Mouse (Mus musculus): ENCODE data around the gene Capn12. TPM values are rescaled to one million over a fixed set of nuclear protein-coding genes. Genes with fewer than 3 reads are reported as not detected.
A peak's percentile ranks its signal among the peaks of the same experiment; 100 is the strongest.
"Not testable (repeated sequence)": the region's sequence is repeated elsewhere in the genome, so short reads cannot be mapped to it uniquely, and the experiment has no call there.

Capn12 gene
- polyA plus RNA-seq, 2 experiments: 0.01 to 0.19 TPM

DNA sequence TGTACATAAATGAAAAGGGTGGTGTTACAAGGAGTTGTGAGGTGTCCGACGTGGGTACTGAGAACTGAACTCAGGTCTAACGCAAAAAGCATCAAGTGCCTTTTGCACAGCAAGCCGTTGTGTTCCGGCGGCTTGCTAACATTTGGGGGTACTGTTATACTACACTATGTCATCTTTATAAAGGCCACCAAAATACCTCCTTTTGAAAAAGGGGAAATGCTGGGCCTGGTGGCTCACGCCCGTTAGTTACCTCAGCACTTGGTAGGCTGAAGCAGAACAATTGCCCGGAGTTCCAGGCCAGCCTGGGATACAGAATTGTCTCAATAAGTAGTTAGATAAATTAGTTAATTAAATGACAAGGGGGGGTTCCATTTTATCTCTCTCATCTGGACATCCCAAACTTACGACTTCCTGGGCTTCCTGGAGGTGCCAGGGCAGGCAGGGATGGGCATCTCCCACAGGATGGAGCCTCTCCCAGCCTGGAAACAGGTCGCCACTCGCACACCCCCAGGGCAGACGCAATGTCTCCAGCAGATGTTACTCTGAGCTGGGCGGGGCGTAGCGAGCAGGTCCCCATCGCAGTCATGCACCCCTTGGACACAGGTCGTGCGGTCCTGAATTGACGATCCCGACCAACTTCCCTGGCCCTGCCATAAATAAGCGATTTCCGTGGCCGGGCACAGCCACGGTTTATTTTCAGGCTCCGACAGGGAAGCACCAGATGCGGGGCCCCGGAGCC, 14.3 kb upstream of the Capn12 start:
- Histone ChIP-seq H3K36me3 (replicated peaks; ENCODE audit: control insufficient read depth, insufficient read depth, low read depth) (no peaks in the 10 kb centered on the region), H3K9ac (replicated peaks) (no peak overlapping the region), H3K9me3 (ENCODE audit: control insufficient read depth, low read length) (no peaks in the 10 kb centered on the region), H3K27me3 (ENCODE audit: control insufficient read depth, insufficient read depth, low read length) (no peaks in the 10 kb centered on the region), H3K4me3 (ENCODE audit: insufficient read depth in 1 of 2, low read depth in 2 of 2, low read length in 2 of 2) (no peak overlapping the region), H3K4me2 (ENCODE audit: low read depth) (0 out of 2 replicates have a peak overlapping the region, but pooled peaks have one; percentile 63), H3K27ac (no peak overlapping the region), H3K4me1 (replicated peaks; ENCODE audit: control insufficient read depth in 2 of 2, insufficient read depth in 2 of 2, low read length in 1 of 2) (peaks cover 0 to 14% of the 10 kb centered on the region in 2 experiments; a peak in 3 of 4 replicates)
- 81% methylated on average over 28 of the region's 28 CpGs for WGBS (ENCODE audit: insufficient replicate concordance)
- no peak for ATAC-seq (ENCODE audit: insufficient read depth)
- no peak for TF ChIP-seq EP300 (IDR thresholded peaks at IDR 0.05; ENCODE audit: low read depth)
- no peak for TF ChIP-seq CTCF (IDR thresholded peaks at IDR 0.05; ENCODE audit: low read depth)
- no peak for DNase-seq (ENCODE audit: low read depth in 3 of 3, low spot score in 3 of 3)

DNA sequence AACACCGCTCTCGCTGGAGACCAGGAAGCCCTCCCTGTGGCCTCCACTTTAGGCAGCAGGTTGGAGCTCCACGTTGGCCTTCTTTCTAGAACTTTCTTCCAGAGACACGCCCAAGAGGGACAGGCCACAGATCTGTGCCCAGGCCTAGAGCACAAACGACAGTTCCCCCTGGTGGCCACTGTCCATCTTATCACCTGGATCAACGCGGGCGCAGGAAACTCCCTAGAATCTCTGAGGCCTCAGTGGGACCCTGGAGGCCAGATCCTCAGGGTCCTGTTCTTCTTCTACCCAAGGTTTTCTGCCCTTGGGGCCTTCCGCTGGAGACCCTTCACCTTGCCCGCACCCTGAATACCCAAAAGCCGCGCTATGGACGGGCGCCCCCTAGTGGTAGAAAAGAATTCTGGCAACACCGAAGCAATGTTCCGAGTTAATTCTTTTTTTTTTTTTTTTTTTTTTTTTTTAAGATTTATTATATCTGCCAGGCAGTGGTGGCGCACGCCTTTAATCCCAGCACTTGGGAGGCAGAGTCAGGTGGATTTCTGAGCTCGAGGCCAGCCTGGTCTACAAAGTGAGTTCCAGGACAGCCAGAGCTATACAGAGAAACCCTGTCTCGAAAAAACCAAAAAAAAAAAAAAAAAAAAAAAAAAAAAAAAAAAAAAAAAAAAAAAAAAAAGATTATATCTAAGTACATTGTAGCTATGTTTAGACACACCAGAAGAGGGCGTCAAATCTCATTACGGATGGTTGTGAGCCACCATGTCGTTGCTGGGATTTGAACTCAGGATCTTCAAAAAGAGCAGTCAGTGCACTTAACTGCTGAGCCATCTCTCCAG, 13.5 kb upstream of the Capn12 start:
- peak overlapping the region; percentile 19 to 39; a peak in 3 of 4 replicates for H3K4me3 ChIP-seq (ENCODE audit: insufficient read depth in 1 of 2, low read depth in 2 of 2, low read length in 2 of 2)
- DNase-seq (ENCODE audit: low read depth in 3 of 3, low spot score in 3 of 3) (peak; percentile 64 to 73 (median 68)), ATAC-seq (ENCODE audit: insufficient read depth) (peak; percentile 67)
- peak overlapping the region; percentile 63 for H3K4me2 ChIP-seq (ENCODE audit: low read depth)
- H3K27me3 ChIP-seq (ENCODE audit: control insufficient read depth, insufficient read depth, low read length); H3K9ac ChIP-seq (replicated peaks); H3K9me3 ChIP-seq (ENCODE audit: control insufficient read depth, low read length); H3K36me3 ChIP-seq (replicated peaks; ENCODE audit: control insufficient read depth, insufficient read depth, low read depth); H3K27ac ChIP-seq: not testable (repeated sequence)
- TF ChIP-seq CTCF (IDR thresholded peaks at IDR 0.05; ENCODE audit: low read depth): peak; percentile 88
- peaks cover 0 to 14% of the 10 kb centered on the region in 2 experiments; a peak in 3 of 4 replicates for H3K4me1 ChIP-seq (replicated peaks; ENCODE audit: control insufficient read depth in 2 of 2, insufficient read depth in 2 of 2, low read length in 1 of 2)
- WGBS (ENCODE audit: insufficient replicate concordance): 17% methylated on average over 23 of the region's 23 CpGs

DNA sequence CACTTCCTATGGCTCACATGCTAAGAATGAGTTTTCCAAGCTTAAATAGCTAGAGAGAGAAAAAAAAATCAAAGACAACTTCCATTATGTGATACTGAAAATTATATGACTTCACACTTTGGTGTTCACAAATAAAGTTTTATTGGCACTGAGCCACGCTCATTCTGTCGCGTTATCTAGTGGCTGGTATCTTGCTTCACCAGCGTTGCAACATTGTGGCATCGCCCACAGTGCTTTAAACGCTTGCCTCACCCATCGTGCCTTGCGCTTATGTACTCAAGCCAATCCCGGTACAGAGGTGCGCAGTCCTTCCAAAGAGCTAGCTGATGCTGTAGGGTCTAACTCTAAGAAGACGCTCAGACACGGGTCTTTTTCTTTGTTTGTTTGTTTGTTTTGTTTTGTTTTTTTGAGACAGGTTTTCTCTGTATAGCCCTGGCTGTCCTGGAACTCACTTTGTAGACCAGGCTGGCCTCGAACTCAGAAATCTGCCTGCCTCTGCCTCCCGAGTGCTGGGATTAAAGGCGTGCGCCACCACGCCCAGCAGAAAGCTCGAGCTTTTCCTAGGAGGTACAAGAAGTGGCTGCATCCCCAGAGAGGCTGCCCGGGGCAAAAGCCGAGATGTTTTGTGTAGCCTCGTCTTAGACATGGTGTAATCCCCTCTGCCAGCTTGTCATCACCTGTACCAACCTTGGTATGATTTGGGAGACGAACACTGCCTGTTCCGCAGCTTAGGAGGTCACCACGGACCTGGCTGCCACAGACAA, 10.1 kb upstream of the Capn12 start:
- Histone ChIP-seq H3K9ac (replicated peaks) (no peak overlapping the region), H3K36me3 (replicated peaks; ENCODE audit: control insufficient read depth, insufficient read depth, low read depth) (no peaks in the 10 kb centered on the region), H3K9me3 (ENCODE audit: control insufficient read depth, low read length) (no peaks in the 10 kb centered on the region), H3K4me1 (replicated peaks; ENCODE audit: control insufficient read depth in 2 of 2, insufficient read depth in 2 of 2, low read length in 1 of 2) (peaks cover 0 to 8% of the 10 kb centered on the region in 2 experiments; a peak in 3 of 4 replicates), H3K4me2 (ENCODE audit: low read depth) (no peak overlapping the region), H3K27ac (no peak overlapping the region), H3K27me3 (ENCODE audit: control insufficient read depth, insufficient read depth, low read length) (no peaks in the 10 kb centered on the region), H3K4me3 (ENCODE audit: insufficient read depth in 1 of 2, low read depth in 2 of 2, low read length in 2 of 2) (no peak overlapping the region)
- DNase-seq (ENCODE audit: low read depth in 3 of 3, low spot score in 3 of 3) (peak in 1 of 3 experiments; percentile 31), ATAC-seq (ENCODE audit: insufficient read depth) (no peak)
- TF ChIP-seq CTCF (IDR thresholded peaks at IDR 0.05; ENCODE audit: low read depth) (no peak), EP300 (IDR thresholded peaks at IDR 0.05; ENCODE audit: low read depth) (no peak)
- WGBS (ENCODE audit: insufficient replicate concordance): 68% methylated on average over 24 of the region's 24 CpGs

DNA sequence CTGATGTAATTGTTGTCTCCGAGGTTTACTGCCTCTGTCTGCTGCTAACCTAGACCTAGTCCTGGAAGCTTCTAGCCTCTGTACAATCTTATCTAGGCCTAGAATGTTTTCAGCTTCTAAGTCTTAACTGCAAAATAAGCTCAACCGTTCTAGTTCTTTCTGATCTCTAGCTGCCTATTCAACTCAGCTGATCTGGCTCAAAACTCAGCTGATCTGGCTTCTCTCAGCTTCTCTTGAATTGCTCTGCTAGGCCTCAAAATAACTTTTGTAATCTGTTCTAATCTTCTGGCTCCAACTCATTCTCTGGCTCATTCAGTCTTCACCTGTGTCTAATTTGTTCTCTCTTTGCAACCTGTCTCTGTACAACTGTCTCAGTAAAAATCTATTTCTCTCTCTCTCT, 6.7 kb upstream of the Capn12 start:
- DNase-seq (ENCODE audit: low read depth in 3 of 3, low spot score in 3 of 3) (no peak), ATAC-seq (ENCODE audit: insufficient read depth) (no peak)
- no peaks in the 10 kb centered on the region; the same call in 1 of the 2 replicates for H3K27me3 ChIP-seq (ENCODE audit: control insufficient read depth, insufficient read depth, low read length)
- no peaks in the 10 kb centered on the region for H3K9me3 ChIP-seq (ENCODE audit: control insufficient read depth, low read length)
- H3K36me3 ChIP-seq (replicated peaks; ENCODE audit: control insufficient read depth, insufficient read depth, low read depth): no peaks in the 10 kb centered on the region
- no peak overlapping the region for H3K27ac ChIP-seq
- peaks cover 9 to 28% of the 10 kb centered on the region in 2 experiments for H3K4me1 ChIP-seq (replicated peaks; ENCODE audit: control insufficient read depth in 2 of 2, insufficient read depth in 2 of 2, low read length in 1 of 2)
- no peak overlapping the region for H3K4me2 ChIP-seq (ENCODE audit: low read depth)
- H3K4me3 ChIP-seq (ENCODE audit: insufficient read depth in 1 of 2, low read depth in 2 of 2, low read length in 2 of 2): no peak overlapping the region
- TF ChIP-seq CTCF (IDR thresholded peaks at IDR 0.05; ENCODE audit: low read depth) (no peak), EP300 (IDR thresholded peaks at IDR 0.05; ENCODE audit: low read depth) (no peak)
- H3K9ac ChIP-seq (replicated peaks): no peak overlapping the region
- WGBS (ENCODE audit: insufficient replicate concordance): 60% methylated on average over 2 of the region's 2 CpGs

Measured in liver, embryonic 14.5 days (tissue).